In the genomic region with DNA sequence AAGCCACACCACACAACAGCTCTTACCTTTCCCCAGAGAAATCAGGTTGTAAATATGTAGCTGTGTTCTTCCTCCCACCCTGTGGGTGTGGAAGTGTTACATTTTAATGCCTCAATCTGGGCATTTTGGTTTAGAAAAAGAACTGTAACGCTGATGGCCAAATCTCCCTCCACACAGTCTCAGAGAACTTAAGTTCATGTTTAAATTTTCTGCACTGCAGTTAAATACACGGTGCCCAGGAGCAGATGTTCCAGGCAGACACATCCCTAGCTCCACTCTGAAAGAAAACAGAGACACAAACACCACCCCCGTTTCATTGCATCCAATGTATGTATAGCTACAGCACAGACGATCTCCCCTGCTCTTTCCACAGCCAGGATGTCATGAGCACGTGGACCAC, we compare ENCODE assay signal across 13 mouse cellular contexts.
DNase-seq lines count a peak whose midpoint lies in the region.
"Had no signal": no experiment of that assay in that cellular context is flagged by ENCODE, and none has a peak within 500 bp of the region (broad histone marks: within the 10 kb centered on the region; RNA-seq: fewer than 3 reads in every experiment).

No protein-coding gene starts in this region.

- DNase-seq in frontal cortex, postnatal 36 days (ENCODE audit: low spot score in 2 of 2) = peak; percentile 46 to 54
- no peak for DNase-seq in frontal cortex, postnatal 14 days (ENCODE audit: low spot score in 2 of 2)
- DNase-seq in left cerebral cortex, postnatal 36 days (ENCODE audit: low spot score in 2 of 2) = peak; percentile 26 to 41
- no peak for DNase-seq in left cerebral cortex, postnatal 10 days (ENCODE audit: extremely low spot score in 1 of 2, low spot score in 2 of 2)
- peak; percentile 77 for DNase-seq in brain, adult 2 months (ENCODE audit: low read depth, low spot score)
- peak; percentile 34 to 48 for DNase-seq in right cerebral cortex, postnatal 36 days (ENCODE audit: low spot score in 2 of 2)
- DNase-seq in lung, postnatal 36 days = no peak
- DNase-seq: adrenal gland, postnatal 14 days; cerebellum, adult 18-20 months; cerebellum, adult 9-11 months; gastrocnemius, postnatal 10 days; heart, adult 18-20 months; heart, postnatal 14 days had no signal

- intact Hi-C loops in left cerebral cortex, postnatal 36 days (cut with DNase I) = loop anchor here (2.0 to 10.0 kb wide), 2 partner anchors 117 to 177 kb away; no protein-coding TSS in a partner anchor
- intact Hi-C loops in left cerebral cortex, postnatal 10 days (cut with DNase I) = no loop called here

Comparison
In these comparisons a context has a peak if more than half of its experiments do, and no peak if none do; other contexts are left out.
1. DNase-seq: peak in frontal cortex, postnatal 36 days (2 of 2), left cerebral cortex, postnatal 36 days (2 of 2), brain, adult 2 months (single experiment) and right cerebral cortex, postnatal 36 days (2 of 2); none in frontal cortex, postnatal 14 days (0 of 2), left cerebral cortex, postnatal 10 days (0 of 2) and lung, postnatal 36 days (single experiment).